Mouse (Mus musculus): ENCODE data around the gene Rpl27. TPM values are rescaled to one million over a fixed set of nuclear protein-coding genes. Genes with fewer than 3 reads are reported as not detected.
A peak's percentile ranks its signal among the peaks of the same experiment; 100 is the strongest.

Gene Rpl27
- total and polyA plus RNA-seq, 3 experiments, result 595 to 2,621 TPM; not detected in 1

DNA sequence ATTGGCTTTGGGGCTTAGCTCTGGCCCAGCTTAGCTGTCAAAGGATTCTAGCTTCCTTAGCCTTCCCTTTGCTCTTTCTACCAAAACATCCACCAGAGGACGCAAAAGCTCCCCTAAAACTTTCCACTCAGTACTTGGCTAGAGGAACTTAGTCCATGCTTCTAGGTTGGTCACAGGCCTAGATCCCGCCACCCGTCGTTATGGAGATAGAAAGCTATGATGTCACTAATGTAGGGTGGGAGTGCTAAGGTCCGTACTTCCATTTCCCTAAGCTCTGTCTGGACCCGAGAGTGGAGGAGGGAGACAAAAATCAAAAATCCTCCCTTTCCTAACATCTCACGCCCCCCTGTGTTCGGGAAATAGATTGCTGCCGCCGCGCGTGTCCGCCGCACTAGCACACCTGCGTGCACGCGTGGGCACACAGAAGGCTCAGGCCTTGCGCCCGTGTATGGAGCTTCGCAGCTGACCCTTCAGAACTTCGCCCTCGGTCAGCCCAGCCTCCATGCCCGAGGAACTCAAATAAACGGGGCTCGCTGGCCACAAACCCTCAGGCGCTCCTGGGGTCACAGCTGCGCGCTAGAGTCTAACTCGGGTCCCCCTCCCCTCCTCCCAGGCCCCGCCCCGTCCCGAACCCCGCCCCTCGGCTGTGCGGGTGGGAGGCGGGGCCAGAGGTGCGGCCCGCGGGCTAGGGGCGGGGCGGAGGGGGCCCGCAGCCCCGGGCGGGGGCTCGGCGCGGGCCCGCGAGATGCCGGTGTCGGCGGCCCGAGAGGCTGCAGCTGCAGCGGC lies 25.6 kb downstream of the Rpl27 start:
- H3K79me2 ChIP-seq (ENCODE audit: control insufficient read depth, insufficient read depth, low read length, poor library complexity), result peaks cover 6% of the 10 kb centered on the region; the same call in 1 of the 2 replicates
- DNase-seq (ENCODE audit: low read depth, low spot score), result peak; percentile 96
- peak; percentile 97 for TF ChIP-seq SIN3A (IDR thresholded peaks at IDR 0.05; ENCODE audit: low read length)
- TF ChIP-seq NRF1 (IDR thresholded peaks at IDR 0.05; ENCODE audit: insufficient read depth, low read depth, low read length, poor library complexity, severe bottlenecking), result 0 out of 2 replicates have a peak, but pooled peaks have one; percentile 31
- 0 out of 2 replicates have a peak, but pooled peaks have one; percentile 18 for TF ChIP-seq TCF12 (IDR thresholded peaks at IDR 0.05; ENCODE audit: low read depth, low read length)
- peak; percentile 74; the same call in 1 of the 2 replicates for TF ChIP-seq MYC (IDR thresholded peaks at IDR 0.05; ENCODE audit: low read depth, low read length)
- TF ChIP-seq POLR2A (IDR thresholded peaks at IDR 0.05; ENCODE audit: control insufficient read depth in 1 of 2, insufficient read depth in 1 of 2, low read depth in 1 of 2, low read length in 2 of 2, poor library complexity in 1 of 2), result peak; percentile 12 to 29; a peak in 1 of 4 replicates
- TF ChIP-seq CTCF (IDR thresholded peaks at IDR 0.05 in 2 of 3, conservative IDR thresholded peaks at IDR 0.05 in 1 of 3; ENCODE audit: control insufficient read depth in 1 of 3, insufficient read depth in 1 of 3, low read depth in 2 of 3, low read length in 3 of 3, poor library complexity in 1 of 3, severe bottlenecking in 1 of 3), result peak; percentile 41 to 91 (median 89)
- TF ChIP-seq ZC3H11A (IDR thresholded peaks at IDR 0.05; ENCODE audit: low read depth, low read length), result peak; percentile 78
- TF ChIP-seq CHD1 (IDR thresholded peaks at IDR 0.05; ENCODE audit: low read depth, low read length), result 0 out of 2 replicates have a peak, but pooled peaks have one; percentile 21
- 0 out of 2 replicates have a peak, but pooled peaks have one; percentile 45 for TF ChIP-seq TBP (IDR thresholded peaks at IDR 0.05; ENCODE audit: low read depth, low read length)
- TF ChIP-seq E2F4 (IDR thresholded peaks at IDR 0.05; ENCODE audit: borderline replicate concordance, low read depth, low read length), result peak; percentile 59; the same call in 1 of the 2 replicates
- peak; percentile 82 for TF ChIP-seq ETS1 (IDR thresholded peaks at IDR 0.05; ENCODE audit: low read depth, low read length)
- TF ChIP-seq POLR2AphosphoS2 (IDR thresholded peaks at IDR 0.05; ENCODE audit: low read length), result peak; percentile 56; the same call in 1 of the 2 replicates
- no peak for TF ChIP-seq TAL1 (IDR thresholded peaks at IDR 0.05; ENCODE audit: low read length)
- peak; percentile 59; the same call in 1 of the 2 replicates for TF ChIP-seq JUND (IDR thresholded peaks at IDR 0.05; ENCODE audit: low read depth, low read length)
- no peak; the same call in 1 of the 2 replicates for TF ChIP-seq ZNF384 (IDR thresholded peaks at IDR 0.05; ENCODE audit: low read depth, low read length)
- peak; percentile 70 for TF ChIP-seq HCFC1 (IDR thresholded peaks at IDR 0.05; ENCODE audit: low read depth, low read length)
- no peak for TF ChIP-seq KAT2A (conservative IDR thresholded peaks at IDR 0.05; ENCODE audit: low read depth, low read length)
- no peak for TF ChIP-seq ZKSCAN1 (IDR thresholded peaks at IDR 0.05; ENCODE audit: low read depth, low read length)
- TF ChIP-seq NELFE (IDR thresholded peaks at IDR 0.05; ENCODE audit: low read depth, low read length), result peak; percentile 38; the same call in 1 of the 2 replicates
- TF ChIP-seq ELF1 (IDR thresholded peaks at IDR 0.05; ENCODE audit: low read depth, low read length), result no peak
- TF ChIP-seq MAZ (IDR thresholded peaks at IDR 0.05; ENCODE audit: low read depth, low read length), result peak; percentile 64
- TF ChIP-seq GABPA (IDR thresholded peaks at IDR 0.05; ENCODE audit: low read depth, low read length), result no peak
- 0 out of 2 replicates have a peak, but pooled peaks have one; percentile 36 for TF ChIP-seq ZMIZ1 (IDR thresholded peaks at IDR 0.05; ENCODE audit: low read depth, low read length)
- TF ChIP-seq MYB (IDR thresholded peaks at IDR 0.05; ENCODE audit: low read depth, low read length), result no peak
- TF ChIP-seq EP300 (IDR thresholded peaks at IDR 0.05; ENCODE audit: low read depth in 1 of 2, low read length in 2 of 2), result no peak
- TF ChIP-seq RAD21 (IDR thresholded peaks at IDR 0.05; ENCODE audit: low read depth, low read length), result peak; percentile 82
- TF ChIP-seq MXI1 (IDR thresholded peaks at IDR 0.05; ENCODE audit: low read depth, low read length), result peak; percentile 96
- TF ChIP-seq MEF2A (IDR thresholded peaks at IDR 0.05; ENCODE audit: extremely low read depth, insufficient replicate concordance, low read depth, low read length, poor library complexity, severe bottlenecking), result no peak
- no peak for TF ChIP-seq POLR2AphosphoS5 (IDR thresholded peaks at IDR 0.05; ENCODE audit: borderline replicate concordance, low read depth, low read length)
- peak; percentile 87 for TF ChIP-seq SMC3 (IDR thresholded peaks at IDR 0.05; ENCODE audit: low read depth, low read length)
- no peak for TF ChIP-seq MAFK (IDR thresholded peaks at IDR 0.05; ENCODE audit: borderline replicate concordance, low read depth, low read length)
- TF ChIP-seq UBTF (IDR thresholded peaks at IDR 0.05; ENCODE audit: borderline replicate concordance, insufficient read depth, low read depth, low read length), result no peak
- H3K4me3 ChIP-seq (ENCODE audit: control insufficient read depth in 1 of 2, insufficient read depth in 1 of 2, low read depth in 2 of 2, low read length in 2 of 2), result peak overlapping the region; percentile 84 to 88
- H3K9ac ChIP-seq (ENCODE audit: control insufficient read depth, low read depth, low read length, poor library complexity, severe bottlenecking), result peak overlapping the region; percentile 71
- no peaks in the 10 kb centered on the region for H3K27me3 ChIP-seq (ENCODE audit: control insufficient read depth in 1 of 2, insufficient read depth in 2 of 2, low read length in 2 of 2)
- H3K9me3 ChIP-seq (replicated peaks; ENCODE audit: insufficient read depth, low read length), result no peaks in the 10 kb centered on the region
- H3K27ac ChIP-seq (ENCODE audit: control insufficient read depth, low read depth, low read length), result 0 out of 2 replicates have a peak overlapping the region, but pooled peaks have one; percentile 17
- peaks cover 9 to 28% of the 10 kb centered on the region in 2 experiments for H3K4me1 ChIP-seq (ENCODE audit: control insufficient read depth in 1 of 2, insufficient read depth in 2 of 2, low read length in 2 of 2)
- H3K36me3 ChIP-seq (ENCODE audit: control insufficient read depth in 1 of 2, insufficient read depth in 2 of 2, low read length in 2 of 2), result peaks cover 0 to 22% of the 10 kb centered on the region in 2 experiments; a peak in 2 of 4 replicates

All from MEL (cell line).